Mouse (Mus musculus) mesoderm, embryonic 11.5 days (tissue): ENCODE data around the gene Tmem270.

ENCODE experiments used
- DNase-seq: peaks from one replicate; pipeline ENCODE4 v3.0.0-alpha.2; 2012; ENCODE audit warnings: low read depth, low spot score

Tmem270 gene

GRCm38 (mm10) chr5:134929988-134930387 lies 23.5 kb upstream of the Tmem270 start:
- DNase-seq = no peak

- DNase-seq = no peak
Observed at GRCm38 (mm10) chr5:134926726-134927125, 20.2 kb upstream of the Tmem270 start.

- no peak for DNase-seq
Observed at GRCm38 (mm10) chr5:134923141-134923540, 16.6 kb upstream of the Tmem270 start.

DNA sequence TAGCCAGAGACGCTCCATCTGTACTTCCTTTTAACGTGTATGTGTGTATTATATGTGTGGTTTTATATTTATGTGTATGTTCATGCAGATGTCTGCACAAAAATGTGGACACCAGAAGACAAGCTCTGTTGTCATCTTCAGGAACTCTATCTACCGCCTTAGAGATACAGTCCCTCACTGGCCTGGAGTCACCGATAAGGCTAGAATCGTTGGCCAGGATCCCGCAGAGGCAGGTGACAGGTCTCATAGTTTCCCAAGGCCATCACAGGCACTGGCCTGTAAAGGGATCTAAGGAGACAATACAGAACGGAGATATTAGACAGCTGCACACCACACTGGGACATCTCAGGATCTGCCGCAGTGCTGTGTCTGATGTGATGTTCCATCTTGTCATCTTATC lies 14.6 kb upstream of the Tmem270 start:
- DNase-seq = no peak

GRCm38 (mm10) chr5:134920106-134920687 lies 13.7 kb upstream of the Tmem270 start:
- DNase-seq = no peak

GRCm38 (mm10) chr5:134919097-134919496 lies 12.6 kb upstream of the Tmem270 start:
- DNase-seq = no peak

- DNase-seq = peak; percentile 66
Observed at GRCm38 (mm10) chr5:134918071-134918832, 11.7 kb upstream of the Tmem270 start.

DNA sequence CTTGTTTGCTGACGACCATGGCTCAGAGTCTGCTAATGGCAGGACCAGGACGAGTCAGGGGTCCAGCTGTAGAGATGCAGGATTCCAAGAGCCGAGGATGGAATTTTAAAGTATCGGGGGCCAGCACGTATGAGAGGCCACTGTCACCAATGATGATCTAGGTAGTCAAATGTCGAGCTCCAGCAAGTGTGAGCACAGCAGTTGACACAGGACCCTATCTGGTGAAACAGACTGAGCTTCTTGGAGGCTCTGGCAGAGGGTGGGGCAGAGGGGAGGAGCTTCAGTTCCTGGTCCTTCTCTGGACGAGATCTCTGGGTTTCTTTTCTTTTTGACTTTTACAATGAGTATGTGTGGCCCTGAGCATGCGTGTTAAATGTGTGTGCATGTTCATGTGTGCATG lies 8.8 kb upstream of the Tmem270 start, which contains the start of gene Cldn13:
Cldn13 (minus strand) TSS at position 216 of the 400 bp plus-strand sequence.
- DNase-seq = no peak

GRCm38 (mm10) chr5:134914510-134914909 lies 8.0 kb upstream of the Tmem270 start:
- no peak for DNase-seq

GRCm38 (mm10) chr5:134913753-134914152 lies 7.2 kb upstream of the Tmem270 start:
- no peak for DNase-seq

- no peak for DNase-seq
Observed at GRCm38 (mm10) chr5:134913352-134913751, 6.8 kb upstream of the Tmem270 start.

- DNase-seq = no peak
Observed at GRCm38 (mm10) chr5:134911901-134912300, 5.4 kb upstream of the Tmem270 start.

GRCm38 (mm10) chr5:134907135-134907534 lies 602 bp upstream of the Tmem270 start:
- peak; percentile 96 for DNase-seq

DNA sequence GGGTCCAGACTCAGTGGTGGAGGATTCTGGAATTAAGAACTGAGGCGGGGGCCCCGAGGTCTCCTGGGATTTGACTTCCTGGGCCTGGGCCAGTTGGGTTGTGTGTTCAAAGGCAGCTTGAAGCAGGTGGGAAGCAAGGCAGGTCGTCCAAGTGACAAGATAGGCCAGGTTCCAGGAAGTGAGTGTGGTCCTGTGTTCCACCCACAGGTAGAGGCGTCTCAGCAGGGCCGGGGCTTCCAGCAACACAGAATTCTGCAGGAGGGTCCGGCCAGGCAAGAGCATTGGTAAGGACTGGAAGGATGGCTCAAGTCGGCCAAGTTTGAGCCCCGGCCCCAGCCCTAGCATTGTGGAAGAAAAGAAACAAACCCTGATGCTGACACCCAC lies 4.9 kb downstream of the Tmem270 start:
- DNase-seq = no peak

DNA sequence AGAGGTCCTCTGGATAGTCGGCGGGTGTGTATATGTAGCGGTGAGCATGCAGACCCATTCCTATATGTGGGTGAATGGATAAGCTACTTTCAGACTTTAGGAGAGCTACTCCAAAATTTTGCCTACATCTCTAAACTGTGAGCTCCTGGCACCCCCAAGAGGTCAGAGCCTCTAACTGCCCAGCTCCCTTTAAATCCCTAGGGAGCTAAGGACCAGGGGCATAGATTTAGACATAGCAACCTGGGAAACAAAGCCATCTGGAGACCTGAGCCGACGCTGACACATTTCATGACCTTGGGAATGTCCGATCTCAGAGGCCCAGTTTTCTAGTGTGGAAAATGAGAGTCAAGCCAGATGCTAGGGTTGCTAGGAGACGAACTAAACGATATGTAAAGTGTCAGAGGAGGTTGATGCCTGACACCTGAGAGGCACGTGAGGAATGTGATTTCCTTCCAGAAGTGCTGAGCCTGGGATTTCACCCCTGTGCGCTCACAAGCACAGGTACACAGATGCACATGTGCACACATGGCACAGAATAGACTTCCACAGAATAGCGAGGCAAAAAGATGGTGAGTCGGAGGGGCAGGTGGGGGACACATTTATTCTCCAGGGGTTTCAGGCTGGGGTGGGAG lies 5.4 kb downstream of the Tmem270 start:
- peak; percentile 69 for DNase-seq

GRCm38 (mm10) chr5:134897596-134897995 lies 8.9 kb downstream of the Tmem270 start:
- no peak for DNase-seq

DNA sequence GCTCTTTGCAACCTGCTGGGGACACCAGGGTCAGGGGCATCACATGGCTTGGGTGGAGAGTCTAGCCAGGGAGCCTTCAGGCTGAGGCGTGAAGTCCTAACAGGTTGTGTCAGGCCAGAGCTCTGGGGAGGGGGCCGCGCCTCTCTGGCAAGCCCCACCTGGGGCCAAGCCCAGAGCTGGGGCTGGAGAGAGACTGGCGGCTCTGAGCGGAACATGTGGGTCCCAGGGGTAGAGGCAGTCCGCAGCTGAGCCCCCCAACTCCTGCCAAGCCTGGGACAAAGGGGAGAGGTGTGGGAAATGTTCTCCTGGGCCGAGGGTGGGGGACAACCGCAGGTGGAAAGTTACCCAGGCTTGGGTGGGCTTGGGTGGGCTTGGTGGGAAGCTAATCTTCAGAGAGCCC lies 9.6 kb downstream of the Tmem270 start:
- no peak for DNase-seq

DNA sequence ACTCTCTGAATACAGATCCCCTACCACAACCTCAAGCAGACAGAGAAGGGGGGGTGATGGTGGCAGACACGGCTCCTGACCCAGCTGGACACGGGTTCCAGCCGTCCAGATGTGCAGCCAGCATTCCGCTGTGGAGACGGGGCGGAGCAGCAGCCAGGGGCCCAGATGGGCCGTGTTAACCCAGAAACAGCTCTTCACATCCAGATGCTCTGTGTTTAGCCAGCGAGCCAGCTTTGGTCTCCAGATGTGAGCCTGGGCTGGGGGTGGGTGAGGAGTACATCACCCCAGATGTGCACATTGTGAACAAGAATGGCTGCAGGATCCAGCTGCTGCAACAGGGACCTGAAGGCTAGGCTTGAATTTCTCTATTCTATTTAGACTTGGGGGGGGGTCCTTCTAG lies 11.2 kb downstream of the Tmem270 start:
- peak; percentile 69 for DNase-seq

- DNase-seq = no peak
Observed at GRCm38 (mm10) chr5:134892717-134893116, 13.8 kb downstream of the Tmem270 start.

DNA sequence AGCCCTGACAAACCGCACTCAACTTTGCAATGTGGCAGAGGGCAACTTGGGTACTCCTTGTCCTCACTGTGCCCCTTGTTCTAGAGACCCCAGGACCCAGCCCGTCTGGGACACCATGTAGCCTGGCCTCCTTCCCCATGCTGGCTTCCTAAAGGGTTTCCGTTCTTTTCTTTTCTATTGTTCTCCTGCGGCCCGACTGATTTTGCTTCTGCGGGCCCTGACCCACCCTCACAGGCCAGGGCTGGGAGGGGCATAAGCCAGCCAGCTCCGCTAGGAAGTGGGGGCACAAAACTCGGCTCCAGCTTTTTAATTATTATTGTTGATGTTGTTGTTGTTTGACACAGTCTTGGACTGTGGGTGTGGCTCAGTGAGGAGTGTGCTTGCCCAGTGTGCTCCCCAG lies 15.0 kb downstream of the Tmem270 start:
- DNase-seq = no peak

DNA sequence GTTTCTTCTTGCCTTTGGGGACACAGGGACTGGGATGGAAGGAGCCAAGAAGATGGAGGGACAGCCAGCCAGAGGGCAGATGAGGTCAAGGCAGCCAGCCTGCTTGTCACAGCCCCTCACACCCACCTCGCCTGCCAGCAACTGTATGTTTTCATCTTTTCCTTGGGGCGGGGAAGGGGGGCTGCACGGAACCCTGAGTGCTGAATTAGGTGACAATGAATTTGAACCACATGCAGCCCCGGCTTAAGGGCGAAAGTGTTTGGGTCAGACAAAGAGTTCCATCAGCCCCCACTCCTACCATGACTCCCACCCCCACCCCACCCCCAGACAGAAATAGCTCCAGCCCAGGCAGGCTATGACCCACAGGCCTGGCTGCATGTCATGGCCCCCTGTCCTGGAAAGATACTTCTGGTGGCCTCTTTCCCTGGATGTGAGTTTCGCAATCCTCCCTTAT lies 15.9 kb downstream of the Tmem270 start:
- no peak for DNase-seq

DNA sequence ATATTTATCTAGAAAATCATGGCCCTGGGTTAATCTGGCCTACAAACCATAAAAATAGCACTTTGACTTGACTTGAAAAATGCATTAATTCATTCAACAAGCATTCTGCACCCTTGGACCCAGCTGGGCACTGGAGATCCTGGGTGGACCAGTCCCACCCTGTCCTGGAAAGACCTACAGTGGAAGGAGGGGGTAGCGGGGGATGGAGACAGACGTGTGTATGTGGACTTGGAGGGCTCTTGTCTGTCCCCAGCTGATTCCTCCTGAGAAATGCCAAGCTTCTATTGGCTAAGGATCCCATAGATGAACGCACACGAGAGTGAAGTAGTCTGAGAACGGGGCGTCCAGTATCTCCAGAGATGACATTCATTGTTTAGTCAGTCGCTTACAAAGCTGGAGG lies 18.0 kb downstream of the Tmem270 start:
- DNase-seq = no peak
